Mouse (Mus musculus): ENCODE results near the gene Ext2. TPM values are rescaled to one million over a fixed set of nuclear protein-coding genes. Genes with fewer than 3 reads are reported as not detected.

Gene Ext2
- polyA plus RNA-seq, 1 experiment from 2014 or later = 75.1 TPM

- Histone ChIP-seq H3K4me1 (replicated peaks) (no peaks in the 10 kb centered on the region), H3K27me3 (no peaks in the 10 kb centered on the region), H3K9me3 (no peaks in the 10 kb centered on the region), H3K9ac (no peak overlapping the region), H3K4me2 (no peak overlapping the region), H3K4me3 (no peak overlapping the region), H3K27ac (replicated peaks) (no peak overlapping the region), H3K36me3 (peaks cover 41% of the 10 kb centered on the region)
- no peak for ATAC-seq (ENCODE audit: low FRiP score, low read depth)
- WGBS = 96% methylated on average over 2 of the region's 2 CpGs
Measured at GRCm38 (mm10) chr2:93802947-93803346, 19.4 kb downstream of the Ext2 start.

- H3K4me3 ChIP-seq = no peak overlapping the region
- H3K36me3 ChIP-seq = peaks cover 54% of the 10 kb centered on the region
- no peaks in the 10 kb centered on the region for H3K4me1 ChIP-seq (replicated peaks)
- ATAC-seq (ENCODE audit: low FRiP score, low read depth) = no peak
- no peaks in the 10 kb centered on the region for H3K27me3 ChIP-seq
- no peak overlapping the region for H3K27ac ChIP-seq (replicated peaks)
- 84% methylated on average over 7 of the region's 7 CpGs for WGBS
- H3K9ac ChIP-seq = no peak overlapping the region
- no peak overlapping the region for H3K4me2 ChIP-seq
- no peaks in the 10 kb centered on the region for H3K9me3 ChIP-seq
Measured at GRCm38 (mm10) chr2:93801097-93801496, 21.3 kb downstream of the Ext2 start.

- H3K4me3 ChIP-seq = no peak overlapping the region
- no peaks in the 10 kb centered on the region for H3K4me1 ChIP-seq (replicated peaks)
- no peaks in the 10 kb centered on the region for H3K9me3 ChIP-seq
- H3K4me2 ChIP-seq = no peak overlapping the region
- H3K27me3 ChIP-seq = no peaks in the 10 kb centered on the region
- no peak for ATAC-seq (ENCODE audit: low FRiP score, low read depth)
- H3K9ac ChIP-seq = no peak overlapping the region
- H3K27ac ChIP-seq (replicated peaks) = no peak overlapping the region
- 75% methylated on average over 19 of the region's 19 CpGs for WGBS
- peaks cover 66% of the 10 kb centered on the region for H3K36me3 ChIP-seq
Measured at GRCm38 (mm10) chr2:93797162-93797795, 25.1 kb downstream of the Ext2 start.

DNA sequence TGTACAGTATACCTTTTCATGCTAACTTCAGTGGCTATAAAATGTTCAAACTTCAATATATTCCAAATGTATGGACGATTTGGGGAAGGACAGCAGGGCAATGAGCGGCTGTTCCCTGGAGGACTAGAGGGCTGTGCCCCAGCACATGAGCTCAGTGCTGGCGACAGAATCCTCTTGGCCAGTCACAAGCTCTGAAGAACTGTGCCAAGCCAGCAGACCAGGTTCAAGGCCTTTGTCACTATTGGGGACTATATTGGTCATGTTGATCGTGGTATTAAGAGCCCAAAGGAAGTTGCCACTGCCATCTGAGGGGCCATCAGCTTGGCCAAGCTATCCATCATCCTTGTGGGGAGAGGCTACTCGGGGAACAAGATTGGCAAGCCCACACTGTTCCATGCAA is 28.0 kb downstream of the Ext2 start:
- no peak for ATAC-seq (ENCODE audit: low FRiP score, low read depth)
- H3K27me3 ChIP-seq = no peaks in the 10 kb centered on the region
- peaks cover 54% of the 10 kb centered on the region for H3K36me3 ChIP-seq
- no peak overlapping the region for H3K4me3 ChIP-seq
- no peak overlapping the region for H3K27ac ChIP-seq (replicated peaks)
- WGBS = 95% methylated on average over 5 of the region's 5 CpGs
- no peak overlapping the region for H3K4me2 ChIP-seq
- peaks cover 10% of the 10 kb centered on the region; the same call in 1 of the 2 replicates for H3K4me1 ChIP-seq (replicated peaks)
- H3K9ac ChIP-seq = no peak overlapping the region
- no peaks in the 10 kb centered on the region for H3K9me3 ChIP-seq

GRCm38 (mm10) chr2:93791516-93792499 is 30.6 kb downstream of the Ext2 start:
- no peak overlapping the region for H3K4me2 ChIP-seq
- peaks cover 45% of the 10 kb centered on the region for H3K36me3 ChIP-seq
- H3K27me3 ChIP-seq = no peaks in the 10 kb centered on the region
- peak; percentile 75; the same call in 1 of the 2 replicates for ATAC-seq (ENCODE audit: low FRiP score, low read depth)
- peaks cover 10% of the 10 kb centered on the region; the same call in 1 of the 2 replicates for H3K4me1 ChIP-seq (replicated peaks)
- H3K9me3 ChIP-seq = no peaks in the 10 kb centered on the region
- H3K27ac ChIP-seq (replicated peaks) = no peak overlapping the region; the same call in 1 of the 2 replicates
- no peak overlapping the region for H3K9ac ChIP-seq
- H3K4me3 ChIP-seq = no peak overlapping the region
- WGBS = 62% methylated on average over 13 of the region's 13 CpGs

DNA sequence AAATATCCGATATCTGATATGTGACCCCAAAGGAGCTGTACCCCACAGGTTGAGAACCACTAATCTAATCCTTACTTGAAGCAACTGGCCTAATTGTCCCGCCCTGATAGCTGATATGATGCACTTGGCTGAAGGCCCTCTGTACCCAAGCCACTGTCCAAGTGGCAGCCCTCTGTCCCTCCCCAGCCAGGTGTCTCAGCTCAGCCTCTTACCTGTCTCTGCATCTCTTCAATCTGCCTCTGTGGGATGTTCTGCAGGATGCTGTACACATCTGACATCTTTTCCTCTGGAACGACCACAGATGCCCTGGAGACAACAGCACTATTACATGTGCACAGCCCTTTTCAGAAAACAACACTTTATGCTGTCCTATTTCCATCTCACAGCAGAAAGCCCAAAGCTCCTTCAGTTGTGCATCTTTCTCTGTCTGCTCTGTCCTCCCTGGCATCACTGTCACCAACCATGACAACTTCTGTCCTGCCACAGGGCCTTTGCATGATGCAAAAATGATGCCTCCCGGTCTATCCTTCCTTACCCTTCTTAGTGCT is 31.5 kb downstream of the Ext2 start:
- 90% methylated on average over 4 of the region's 4 CpGs for WGBS

DNA sequence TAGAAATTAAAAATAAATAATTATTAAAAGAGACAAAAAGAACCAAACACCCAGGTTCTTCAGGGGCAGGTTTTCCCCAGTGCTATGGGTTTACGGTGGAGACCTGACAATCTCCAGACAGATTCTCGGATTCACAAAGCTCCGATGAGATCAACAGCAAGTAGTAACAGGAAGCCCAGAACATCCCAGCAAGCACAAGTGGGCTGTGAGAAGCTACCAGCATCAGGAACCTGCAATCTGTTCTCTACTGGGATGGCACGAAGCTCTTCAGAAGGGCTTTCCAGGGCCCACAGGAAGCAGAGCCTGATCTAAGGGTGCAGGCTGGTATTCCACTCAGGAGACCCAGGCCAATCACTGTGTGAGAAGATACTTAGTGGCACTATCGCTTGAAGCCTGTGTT is 33.8 kb downstream of the Ext2 start:
- Histone ChIP-seq H3K27ac (replicated peaks) (no peak overlapping the region), H3K4me3 (no peak overlapping the region), H3K27me3 (no peaks in the 10 kb centered on the region), H3K4me2 (no peak overlapping the region), H3K9me3 (no peaks in the 10 kb centered on the region), H3K36me3 (peaks cover 14% of the 10 kb centered on the region), H3K4me1 (replicated peaks) (peaks cover 34% of the 10 kb centered on the region), H3K9ac (no peak overlapping the region)
- no peak for ATAC-seq (ENCODE audit: low FRiP score, low read depth)
- 86% methylated on average over 5 of the region's 5 CpGs for WGBS

More for the DNA sequence above, 31.5 kb downstream of the Ext2 start:
- Histone ChIP-seq H3K9ac (no peak overlapping the region), H3K27me3 (no peaks in the 10 kb centered on the region), H3K36me3 (peaks cover 37% of the 10 kb centered on the region), H3K4me3 (no peak overlapping the region), H3K27ac (replicated peaks) (no peak overlapping the region; the same call in 1 of the 2 replicates), H3K4me1 (replicated peaks) (peaks cover 14% of the 10 kb centered on the region), H3K4me2 (no peak overlapping the region), H3K9me3 (no peaks in the 10 kb centered on the region)
- ATAC-seq (ENCODE audit: low FRiP score, low read depth) = no peak

DNA sequence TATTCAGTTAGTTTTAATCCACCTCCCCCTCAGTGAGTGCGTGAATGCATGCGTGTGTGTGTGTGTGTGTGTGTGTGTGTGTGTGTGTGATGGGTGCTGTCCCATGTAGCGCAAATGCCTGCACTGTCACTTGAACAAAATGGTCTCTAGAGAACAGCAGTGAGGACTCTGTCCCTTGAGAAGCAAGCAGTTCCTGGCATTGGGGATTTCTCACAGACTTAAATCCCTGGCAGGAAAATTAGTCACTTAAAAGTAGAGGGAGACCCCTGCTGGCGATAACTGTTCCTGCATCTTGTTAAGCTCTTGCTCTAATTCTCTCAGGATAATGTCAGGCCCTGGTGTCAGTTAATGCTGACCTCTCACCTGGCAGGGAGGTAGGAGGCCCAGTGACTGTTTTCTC is 36.2 kb downstream of the Ext2 start:
- Histone ChIP-seq H3K4me3 (no peak overlapping the region), H3K4me1 (replicated peaks) (peaks cover 28% of the 10 kb centered on the region), H3K4me2 (no peak overlapping the region), H3K27me3 (no peaks in the 10 kb centered on the region), H3K9ac (no peak overlapping the region), H3K9me3 (no peaks in the 10 kb centered on the region), H3K27ac (replicated peaks) (no peak overlapping the region), H3K36me3 (peaks cover 8% of the 10 kb centered on the region; the same call in 1 of the 2 replicates)
- ATAC-seq (ENCODE audit: low FRiP score, low read depth) = peak; percentile 61
- 47% methylated on average over 4 of the region's 4 CpGs for WGBS

DNA sequence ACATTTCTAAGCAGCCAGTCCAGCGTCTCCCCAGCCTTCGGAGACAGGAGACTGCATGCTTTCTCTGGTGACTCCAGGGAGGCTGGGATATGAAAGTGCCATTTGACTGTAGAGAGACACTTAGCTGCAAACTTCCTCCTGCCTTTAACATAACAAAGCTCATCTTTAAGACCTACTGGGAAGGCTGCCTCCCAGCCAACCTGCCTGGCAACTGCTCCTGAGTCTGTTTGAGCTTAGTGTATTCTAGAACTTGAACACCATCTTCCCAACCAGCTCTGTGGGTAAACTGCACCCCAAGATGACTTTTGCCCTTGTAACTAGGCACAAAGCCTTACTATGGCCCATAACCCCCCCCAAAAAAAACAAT is 37.0 kb downstream of the Ext2 start:
- Histone ChIP-seq H3K36me3 (peaks cover 8% of the 10 kb centered on the region; the same call in 1 of the 2 replicates), H3K27ac (replicated peaks) (no peak overlapping the region), H3K9me3 (no peaks in the 10 kb centered on the region), H3K4me2 (no peak overlapping the region), H3K4me3 (no peak overlapping the region), H3K27me3 (no peaks in the 10 kb centered on the region), H3K9ac (no peak overlapping the region), H3K4me1 (replicated peaks) (peaks cover 24% of the 10 kb centered on the region)
- WGBS = 16% methylated on average over 2 of the region's 2 CpGs
- ATAC-seq (ENCODE audit: low FRiP score, low read depth) = no peak

DNA sequence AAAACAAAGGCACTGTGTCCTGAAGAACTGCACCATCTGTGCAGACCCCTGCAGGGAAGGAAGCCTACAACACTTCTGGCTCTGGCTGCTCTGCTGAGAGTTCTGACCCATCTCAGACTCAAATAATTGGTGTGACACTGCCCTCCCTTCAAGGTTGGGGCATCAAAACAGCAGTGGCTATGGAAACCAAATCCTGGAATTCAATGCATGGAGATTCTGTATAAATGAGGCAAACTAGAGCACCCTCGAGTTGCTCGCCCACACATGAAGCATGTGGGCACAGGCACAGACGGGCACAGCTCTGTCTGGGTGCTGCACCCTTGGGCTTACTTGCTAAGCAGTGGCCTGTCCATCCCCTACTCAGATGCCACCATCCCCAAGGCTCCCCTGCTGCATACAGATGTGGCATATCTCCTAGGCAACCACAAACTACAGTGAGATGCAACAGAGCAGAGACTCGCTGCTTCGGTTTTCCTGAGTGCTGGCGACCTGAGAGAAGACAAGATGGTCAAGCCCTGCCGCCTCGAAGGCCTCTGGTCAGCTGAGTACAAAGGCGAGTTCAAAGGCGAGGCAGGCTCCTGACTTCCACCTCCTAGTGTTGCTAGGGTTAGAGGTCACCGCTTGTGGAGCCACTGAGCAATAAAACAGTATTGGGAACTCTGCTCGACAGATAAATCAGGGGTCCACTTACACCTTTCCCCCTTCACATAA is 37.5 kb downstream of the Ext2 start:
- Histone ChIP-seq H3K4me3 (no peak overlapping the region), H3K27ac (replicated peaks) (no peak overlapping the region), H3K36me3 (peaks cover 8% of the 10 kb centered on the region; the same call in 1 of the 2 replicates), H3K4me1 (replicated peaks) (peaks cover 26% of the 10 kb centered on the region), H3K4me2 (no peak overlapping the region), H3K27me3 (no peaks in the 10 kb centered on the region), H3K9ac (no peak overlapping the region), H3K9me3 (no peaks in the 10 kb centered on the region)
- WGBS = 12% methylated on average over 12 of the region's 12 CpGs
- no peak for ATAC-seq (ENCODE audit: low FRiP score, low read depth)

DNA sequence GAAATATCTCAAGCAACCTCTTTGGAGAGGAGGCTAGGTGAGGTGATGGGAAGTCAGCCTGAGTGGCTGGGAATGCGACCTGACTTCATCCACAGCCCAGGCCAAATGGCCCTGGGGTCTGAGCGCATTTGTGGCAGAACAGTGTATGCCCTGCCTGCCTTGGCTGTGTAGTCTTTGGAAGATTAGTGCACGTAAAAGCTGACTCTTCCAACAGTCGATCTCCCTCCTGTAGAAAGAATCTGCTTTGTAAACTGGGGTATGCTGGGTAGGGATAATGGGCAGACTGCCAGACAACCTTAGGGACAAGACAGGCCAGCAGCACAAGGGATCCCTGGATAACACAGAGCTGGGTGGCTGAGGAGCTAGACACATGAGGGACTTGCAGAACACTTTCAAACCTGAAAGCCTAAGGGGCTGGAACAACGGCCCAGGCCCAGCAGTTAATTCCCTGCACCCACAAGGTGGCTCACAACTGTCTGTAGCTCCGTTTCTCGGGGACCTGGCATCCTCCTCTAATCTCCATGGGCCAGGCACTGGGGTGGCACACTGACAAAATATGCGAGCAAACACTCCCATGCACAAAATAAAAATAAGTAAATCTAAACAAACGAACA is 38.3 kb downstream of the Ext2 start:
- H3K4me2 ChIP-seq = no peak overlapping the region
- H3K9ac ChIP-seq = no peak overlapping the region
- WGBS = 55% methylated on average over 9 of the region's 9 CpGs
- no peak for ATAC-seq (ENCODE audit: low FRiP score, low read depth)
- H3K4me3 ChIP-seq = no peak overlapping the region
- no peaks in the 10 kb centered on the region for H3K9me3 ChIP-seq
- H3K27me3 ChIP-seq = no peaks in the 10 kb centered on the region
- H3K27ac ChIP-seq (replicated peaks) = no peak overlapping the region; the same call in 1 of the 2 replicates
- peaks cover 8% of the 10 kb centered on the region; the same call in 1 of the 2 replicates for H3K36me3 ChIP-seq
- H3K4me1 ChIP-seq (replicated peaks) = peaks cover 34% of the 10 kb centered on the region

Measured in hindbrain, embryonic 15.5 days (tissue).